Mouse (Mus musculus): ENCODE results near the gene Cntfr. TPM values are rescaled to one million over a fixed set of nuclear protein-coding genes. Genes with fewer than 3 reads are reported as not detected.
"Not testable (repeated sequence)": the region's sequence is repeated elsewhere in the genome, so short reads cannot be mapped to it uniquely, and the experiment has no call there.

The Cntfr gene
- polyA plus RNA-seq, 1 experiment from 2014 or later: 0.22 TPM

DNA sequence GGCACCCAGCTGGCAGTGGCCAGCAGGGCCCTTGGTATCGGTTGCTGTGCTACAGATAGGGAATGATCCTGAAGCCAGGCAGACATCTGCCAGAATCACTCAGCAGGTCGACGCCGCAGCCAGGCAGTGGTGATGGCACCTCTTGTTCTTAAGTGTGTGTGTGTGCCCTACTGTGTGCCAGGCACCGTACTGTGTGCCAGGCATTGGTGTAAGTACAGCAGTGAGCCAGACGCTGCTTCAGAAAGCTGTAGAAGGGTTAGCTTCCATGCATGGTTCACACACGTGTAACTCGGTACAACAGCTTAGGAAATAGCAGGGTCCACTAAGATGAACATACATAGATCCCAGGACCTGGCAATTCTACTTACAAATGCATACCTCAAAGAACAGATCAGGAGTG is 3.3 kb upstream of the Cntfr start:
- WGBS (ENCODE audit: insufficient replicate concordance): 46% methylated on average over 2 of the region's 8 CpGs
- H3K4me3 ChIP-seq (ENCODE audit: low read depth, low read length); H3K27me3 ChIP-seq (ENCODE audit: control insufficient read depth, insufficient read depth, low read depth, low read length); H3K4me1 ChIP-seq (ENCODE audit: control insufficient read depth, low read depth, low read length); H3K36me3 ChIP-seq (ENCODE audit: control insufficient read depth, insufficient read depth); H3K4me2 ChIP-seq (ENCODE audit: low read depth, low read length); H3K9me3 ChIP-seq (replicated peaks; ENCODE audit: control insufficient read depth, low read length); H3K27ac ChIP-seq (ENCODE audit: low read length); H3K9ac ChIP-seq (ENCODE audit: low read depth, low read length); ATAC-seq (ENCODE audit: low read depth): not testable (repeated sequence)

DNA sequence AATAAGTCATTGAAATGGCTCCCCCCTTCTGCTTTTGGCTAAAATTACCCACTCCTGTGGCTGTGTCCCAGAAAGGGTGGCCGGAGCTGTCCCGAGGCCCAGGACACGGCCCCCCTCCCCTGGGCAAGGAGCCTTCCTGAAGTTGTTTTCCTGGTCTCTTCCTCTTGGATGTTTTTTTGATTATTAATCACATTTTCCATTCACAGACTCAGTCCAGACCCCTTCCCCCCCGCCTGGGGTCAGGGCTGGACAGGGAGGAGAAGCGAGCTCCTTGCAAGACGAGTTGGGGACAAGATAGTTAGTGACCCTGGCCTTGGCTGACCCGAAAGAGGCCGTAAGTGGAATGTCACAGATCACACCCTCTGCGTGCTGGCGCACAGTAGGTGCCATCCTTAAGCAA is 2.9 kb upstream of the Cntfr start, which contains the start of gene Il11ra1:
Il11ra1 (plus strand) TSS at position 207 of the 400 bp plus-strand sequence.
- not testable (repeated sequence) for H3K27me3 ChIP-seq (ENCODE audit: control insufficient read depth, insufficient read depth, low read depth, low read length); H3K4me3 ChIP-seq (ENCODE audit: low read depth, low read length); H3K9ac ChIP-seq (ENCODE audit: low read depth, low read length); H3K9me3 ChIP-seq (replicated peaks; ENCODE audit: control insufficient read depth, low read length); ATAC-seq (ENCODE audit: low read depth); H3K27ac ChIP-seq (ENCODE audit: low read length); H3K36me3 ChIP-seq (ENCODE audit: control insufficient read depth, insufficient read depth); H3K4me1 ChIP-seq (ENCODE audit: control insufficient read depth, low read depth, low read length); H3K4me2 ChIP-seq (ENCODE audit: low read depth, low read length)
- 57% methylated on average over 9 of the region's 10 CpGs for whole genome bisulfite sequencing (ENCODE audit: insufficient replicate concordance)

DNA sequence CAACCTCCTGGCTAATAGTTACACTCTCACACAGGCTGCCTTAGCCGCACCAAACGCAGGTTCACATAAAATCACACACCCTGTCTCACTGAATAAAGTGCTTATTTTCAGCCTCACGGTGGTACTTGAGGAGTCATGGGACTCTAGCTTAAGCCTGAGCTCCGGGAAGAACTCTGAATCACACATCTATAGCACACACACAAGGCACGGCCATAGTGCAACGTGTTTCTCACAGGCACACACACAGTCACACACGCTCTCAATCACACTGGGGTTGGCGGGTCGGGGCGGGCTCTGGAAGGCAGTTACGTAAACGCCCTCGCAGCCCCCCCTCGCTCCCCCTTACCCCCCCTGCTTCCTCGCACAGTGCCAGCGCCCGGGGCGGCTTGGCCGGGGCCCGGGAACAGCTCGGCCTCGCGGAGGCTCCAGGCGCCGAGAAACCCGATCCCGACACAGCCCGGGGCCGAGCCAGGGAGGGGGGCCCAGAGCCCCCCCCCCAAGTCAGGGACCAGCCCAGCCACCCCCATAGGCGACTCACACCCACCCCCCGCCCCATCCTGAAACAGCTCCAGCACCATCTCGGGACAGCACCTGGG is 1.6 kb upstream of the Cntfr start:
- H3K27ac ChIP-seq (ENCODE audit: low read length); ATAC-seq (ENCODE audit: low read depth): not testable (repeated sequence)

DNA sequence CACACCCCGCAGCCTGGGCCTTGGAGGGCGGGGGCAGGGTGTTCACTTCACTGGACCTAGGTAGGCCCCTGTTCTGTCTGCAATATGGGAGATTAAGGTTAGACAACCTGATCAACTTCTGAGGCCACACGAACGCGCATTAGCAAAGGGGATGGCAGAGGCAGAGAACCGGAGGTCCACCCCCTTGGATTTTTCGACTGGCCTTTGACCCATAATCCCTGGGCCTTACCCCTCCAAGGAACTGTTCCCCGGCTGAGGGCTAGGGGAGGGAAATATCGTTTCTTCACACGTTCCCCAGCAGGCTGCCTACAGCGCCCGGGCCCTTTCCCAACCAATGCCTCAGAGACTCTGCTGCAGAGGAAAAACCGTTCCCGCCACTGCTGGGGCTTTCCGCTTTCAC is 437 bp downstream of the Cntfr start:
- H3K4me2 ChIP-seq (ENCODE audit: low read depth, low read length); H3K27ac ChIP-seq (ENCODE audit: low read length); H3K4me1 ChIP-seq (ENCODE audit: control insufficient read depth, low read depth, low read length); ATAC-seq (ENCODE audit: low read depth); H3K9ac ChIP-seq (ENCODE audit: low read depth, low read length); H3K9me3 ChIP-seq (replicated peaks; ENCODE audit: control insufficient read depth, low read length); H3K27me3 ChIP-seq (ENCODE audit: control insufficient read depth, insufficient read depth, low read depth, low read length); H3K4me3 ChIP-seq (ENCODE audit: low read depth, low read length); H3K36me3 ChIP-seq (ENCODE audit: control insufficient read depth, insufficient read depth): not testable (repeated sequence)
- 11% methylated on average over 11 of the region's 15 CpGs for WGBS (ENCODE audit: insufficient replicate concordance)

More for the DNA sequence above, 1.6 kb upstream of the Cntfr start:
- WGBS (ENCODE audit: insufficient replicate concordance): 14% methylated on average over 21 of the region's 32 CpGs
- not testable (repeated sequence) for H3K9me3 ChIP-seq (replicated peaks; ENCODE audit: control insufficient read depth, low read length); H3K4me2 ChIP-seq (ENCODE audit: low read depth, low read length); H3K4me3 ChIP-seq (ENCODE audit: low read depth, low read length); H3K36me3 ChIP-seq (ENCODE audit: control insufficient read depth, insufficient read depth); H3K27me3 ChIP-seq (ENCODE audit: control insufficient read depth, insufficient read depth, low read depth, low read length); H3K4me1 ChIP-seq (ENCODE audit: control insufficient read depth, low read depth, low read length); H3K9ac ChIP-seq (ENCODE audit: low read depth, low read length)

DNA sequence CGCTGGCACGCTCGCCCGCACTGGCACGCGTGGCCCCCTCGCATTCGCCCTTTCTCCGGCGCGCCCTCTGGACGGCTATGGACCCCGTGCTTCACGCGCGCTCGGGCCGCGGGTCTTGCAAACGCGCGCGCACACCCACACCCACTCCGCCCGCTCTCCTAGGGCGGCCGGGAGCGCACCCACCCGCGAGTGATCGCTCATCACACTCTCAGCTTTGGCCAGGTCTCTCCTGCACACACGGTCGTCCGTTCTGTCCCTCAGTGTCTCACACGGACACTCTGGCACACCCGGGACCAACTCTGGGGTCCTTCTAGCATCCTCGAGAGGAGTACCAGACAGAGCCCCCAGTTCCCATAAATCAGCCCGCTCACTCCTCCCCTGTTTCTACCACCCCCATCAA is 1.1 kb downstream of the Cntfr start:
- not testable (repeated sequence) for H3K27ac ChIP-seq (ENCODE audit: low read length); H3K36me3 ChIP-seq (ENCODE audit: control insufficient read depth, insufficient read depth); H3K9me3 ChIP-seq (replicated peaks; ENCODE audit: control insufficient read depth, low read length); ATAC-seq (ENCODE audit: low read depth); H3K4me3 ChIP-seq (ENCODE audit: low read depth, low read length); H3K4me2 ChIP-seq (ENCODE audit: low read depth, low read length); H3K9ac ChIP-seq (ENCODE audit: low read depth, low read length); H3K27me3 ChIP-seq (ENCODE audit: control insufficient read depth, insufficient read depth, low read depth, low read length); H3K4me1 ChIP-seq (ENCODE audit: control insufficient read depth, low read depth, low read length)
- WGBS (ENCODE audit: insufficient replicate concordance): 4% methylated on average over 11 of the region's 38 CpGs

DNA sequence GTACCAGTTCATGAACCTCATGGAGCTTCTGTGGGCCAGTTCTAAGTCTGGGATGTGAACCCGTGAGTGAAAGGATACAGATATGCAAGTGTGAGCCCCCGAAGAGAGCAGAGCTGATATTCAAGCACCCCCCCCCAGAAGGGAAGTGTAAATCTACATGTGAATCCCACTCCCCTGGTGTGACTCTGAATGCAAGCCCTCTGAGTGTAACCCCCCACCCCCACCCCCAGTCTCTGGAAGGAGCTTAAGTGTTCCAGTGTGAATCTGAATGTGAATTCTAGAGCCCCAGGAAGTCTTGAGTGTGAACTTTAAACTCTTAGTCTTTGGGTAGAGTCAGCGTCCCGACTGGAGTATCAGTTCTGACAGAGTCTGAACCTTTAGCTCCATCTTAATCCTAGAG is 3.4 kb downstream of the Cntfr start:
- 5% methylated on average over 4 of the region's 4 CpGs for whole genome bisulfite sequencing (ENCODE audit: insufficient replicate concordance)
- not testable (repeated sequence) for ATAC-seq (ENCODE audit: low read depth)

DNA sequence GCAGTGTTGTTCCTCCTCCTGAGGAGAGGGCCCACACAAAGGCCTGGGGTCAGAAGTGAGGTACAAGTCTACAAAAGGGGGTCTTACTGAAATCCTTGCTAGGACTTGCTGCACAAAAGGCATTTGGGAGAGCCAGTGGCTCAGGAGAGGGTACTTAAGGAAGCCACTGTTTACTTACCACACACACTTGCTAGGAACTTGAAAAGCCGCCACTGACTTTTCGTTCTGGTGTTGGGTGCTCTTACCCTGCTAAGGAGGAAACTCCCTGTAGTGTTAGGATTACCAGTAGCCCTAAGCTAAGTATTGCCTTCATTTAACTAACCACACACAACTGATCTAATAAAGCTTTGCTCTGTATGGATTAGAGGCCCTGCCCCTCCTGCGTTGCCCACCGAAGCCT is 6.9 kb downstream of the Cntfr start:
- not testable (repeated sequence) for H3K4me1 ChIP-seq (ENCODE audit: control insufficient read depth, low read depth, low read length); H3K36me3 ChIP-seq (ENCODE audit: control insufficient read depth, insufficient read depth); H3K4me3 ChIP-seq (ENCODE audit: low read depth, low read length); H3K27me3 ChIP-seq (ENCODE audit: control insufficient read depth, insufficient read depth, low read depth, low read length); H3K27ac ChIP-seq (ENCODE audit: low read length); H3K4me2 ChIP-seq (ENCODE audit: low read depth, low read length); H3K9ac ChIP-seq (ENCODE audit: low read depth, low read length); H3K9me3 ChIP-seq (replicated peaks; ENCODE audit: control insufficient read depth, low read length); ATAC-seq (ENCODE audit: low read depth)
- no CpG with 5 or more reads among the region's 4 CpGs for WGBS (ENCODE audit: insufficient replicate concordance)

More for the DNA sequence above, 3.4 kb downstream of the Cntfr start:
- not testable (repeated sequence) for H3K4me2 ChIP-seq (ENCODE audit: low read depth, low read length); H3K4me3 ChIP-seq (ENCODE audit: low read depth, low read length); H3K9me3 ChIP-seq (replicated peaks; ENCODE audit: control insufficient read depth, low read length); H3K27me3 ChIP-seq (ENCODE audit: control insufficient read depth, insufficient read depth, low read depth, low read length); H3K36me3 ChIP-seq (ENCODE audit: control insufficient read depth, insufficient read depth); H3K27ac ChIP-seq (ENCODE audit: low read length); H3K9ac ChIP-seq (ENCODE audit: low read depth, low read length); H3K4me1 ChIP-seq (ENCODE audit: control insufficient read depth, low read depth, low read length)

DNA sequence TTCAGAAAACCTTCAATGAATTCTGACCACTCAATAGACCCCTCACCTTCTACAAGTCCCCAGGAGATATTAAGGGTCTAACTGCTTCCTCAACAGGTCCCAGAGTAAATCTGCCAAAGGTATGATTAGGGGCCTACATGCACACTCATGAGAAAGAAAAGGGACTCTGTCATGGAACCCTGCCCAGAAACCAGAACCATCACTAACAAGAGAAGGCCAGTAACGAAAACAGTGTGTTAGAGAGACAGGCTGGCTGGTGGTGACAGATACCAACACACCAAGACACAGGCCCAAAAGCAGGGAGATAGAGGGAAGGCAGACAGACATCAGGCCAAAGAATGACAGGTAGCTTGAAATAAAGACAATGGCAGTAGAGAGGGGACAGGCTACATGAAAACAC is 8.3 kb downstream of the Cntfr start:
- not testable (repeated sequence) for H3K27ac ChIP-seq (ENCODE audit: low read length); ATAC-seq (ENCODE audit: low read depth); H3K4me3 ChIP-seq (ENCODE audit: low read depth, low read length); H3K9ac ChIP-seq (ENCODE audit: low read depth, low read length); H3K27me3 ChIP-seq (ENCODE audit: control insufficient read depth, insufficient read depth, low read depth, low read length); H3K4me1 ChIP-seq (ENCODE audit: control insufficient read depth, low read depth, low read length); H3K4me2 ChIP-seq (ENCODE audit: low read depth, low read length); H3K36me3 ChIP-seq (ENCODE audit: control insufficient read depth, insufficient read depth); H3K9me3 ChIP-seq (replicated peaks; ENCODE audit: control insufficient read depth, low read length)
- 41% methylated on average over 1 of the region's 1 CpGs for WGBS (ENCODE audit: insufficient replicate concordance)

DNA sequence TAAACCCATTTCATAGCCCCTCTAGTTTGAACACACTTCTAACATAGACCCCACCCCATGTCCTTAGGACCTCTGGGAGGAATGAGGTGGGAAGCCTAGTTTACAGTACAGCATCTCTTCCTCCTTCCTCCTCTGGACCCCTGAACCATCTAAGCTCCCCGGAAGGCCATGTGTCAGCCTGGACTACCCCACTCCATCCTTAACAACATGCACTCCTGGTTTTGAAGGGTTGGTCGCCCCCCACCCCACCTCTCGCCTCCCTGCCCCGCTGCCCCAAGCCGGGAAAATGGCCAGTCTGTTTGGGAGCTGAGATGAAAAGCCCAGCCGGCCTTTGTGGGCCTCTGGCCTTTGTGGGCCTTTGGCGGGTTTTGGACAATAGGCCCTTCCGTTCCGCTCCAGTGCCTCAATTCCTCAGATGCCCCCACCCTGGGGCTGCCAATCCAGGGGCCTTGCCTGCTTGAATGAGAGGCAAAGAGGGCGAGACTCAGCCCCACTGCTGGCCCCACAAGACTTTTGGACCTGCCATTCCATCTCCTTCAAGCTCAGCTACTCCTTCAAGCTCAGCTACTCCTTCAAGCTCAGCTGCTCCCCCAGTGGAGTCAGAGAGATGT is 10.9 kb downstream of the Cntfr start:
- not testable (repeated sequence) for H3K27ac ChIP-seq (ENCODE audit: low read length); H3K9ac ChIP-seq (ENCODE audit: low read depth, low read length); H3K4me1 ChIP-seq (ENCODE audit: control insufficient read depth, low read depth, low read length); H3K4me3 ChIP-seq (ENCODE audit: low read depth, low read length); H3K4me2 ChIP-seq (ENCODE audit: low read depth, low read length); ATAC-seq (ENCODE audit: low read depth); H3K9me3 ChIP-seq (replicated peaks; ENCODE audit: control insufficient read depth, low read length); H3K36me3 ChIP-seq (ENCODE audit: control insufficient read depth, insufficient read depth)
- peaks cover 13% of the 10 kb centered on the region for H3K27me3 ChIP-seq (ENCODE audit: control insufficient read depth, insufficient read depth, low read depth, low read length)
- 37% methylated on average over 9 of the region's 10 CpGs for WGBS (ENCODE audit: insufficient replicate concordance)
